In genomic region chr1:170073768-170074167, GRCm38 (mm10) we compare ENCODE assay signal across 25 mouse cellular contexts. TPM values are rescaled to one million over a fixed set of nuclear protein-coding genes. Genes with fewer than 3 reads are reported as not detected.
DNase-seq lines count a peak whose midpoint lies in the region; ATAC-seq and TF ChIP-seq lines count a peak whose summit lies in the region.
"Had no signal": no experiment of that assay in that cellular context is flagged by ENCODE, and none has a peak within 500 bp of the region (broad histone marks: within the 10 kb centered on the region; RNA-seq: fewer than 3 reads in every experiment).

No protein-coding gene starts in this region.

- H3K9ac ChIP-seq in ES-Bruce4 (ENCODE audit: low read depth, poor library complexity, severe bottlenecking) = no peak overlapping the region
- no peak overlapping the region for H3K9ac ChIP-seq in forebrain, embryonic 12.5 days
- H3K9ac ChIP-seq: embryonic facial prominence, embryonic 15.5 days; forebrain, embryonic 15.5 days; hindbrain, embryonic 14.5 days had no signal

- no peaks in the 10 kb centered on the region for H3K36me3 ChIP-seq in thymus, adult 2 months (ENCODE audit: control insufficient read depth, insufficient read depth, low read length)
- no peaks in the 10 kb centered on the region for H3K36me3 ChIP-seq in ES-Bruce4 (ENCODE audit: control insufficient read depth, insufficient read depth, low read length, poor library complexity, severe bottlenecking)
- no peaks in the 10 kb centered on the region for H3K36me3 ChIP-seq in forebrain, embryonic 12.5 days (replicated peaks)
- H3K36me3 ChIP-seq: forebrain, embryonic 15.5 days had no signal

- H3K4me1 ChIP-seq in thymus, adult 2 months (replicated peaks; ENCODE audit: control insufficient read depth, insufficient read depth, low read length) = no peaks in the 10 kb centered on the region
- H3K4me1 ChIP-seq in ES-Bruce4 (ENCODE audit: control insufficient read depth, insufficient read depth, low read length) = no peaks in the 10 kb centered on the region
- no peaks in the 10 kb centered on the region for H3K4me1 ChIP-seq in forebrain, embryonic 12.5 days
- H3K4me1 ChIP-seq: embryonic facial prominence, embryonic 15.5 days; forebrain, embryonic 15.5 days; megakaryocyte, embryonic 14.5 days had no signal

- H3K4me3 ChIP-seq in thymus, adult 2 months (ENCODE audit: control insufficient read depth, insufficient read depth, low read length) = no peak overlapping the region
- peak overlapping the region; percentile 13; the same call in 1 of the 2 replicates for H3K4me3 ChIP-seq in ES-Bruce4 (ENCODE audit: low read depth, low read length)
- no peak overlapping the region for H3K4me3 ChIP-seq in forebrain, embryonic 12.5 days (replicated peaks)
- H3K4me3 ChIP-seq: embryonic facial prominence, embryonic 15.5 days; forebrain, embryonic 15.5 days; limb, embryonic 10.5 days; megakaryocyte, embryonic 14.5 days had no signal

- no peak overlapping the region for H3K4me2 ChIP-seq in forebrain, embryonic 12.5 days
- H3K4me2 ChIP-seq: embryonic facial prominence, embryonic 15.5 days; forebrain, embryonic 15.5 days; hindbrain, embryonic 14.5 days had no signal

- H3K9me3 ChIP-seq in ES-Bruce4 (replicated peaks; ENCODE audit: control insufficient read depth, insufficient read depth, low read length, poor library complexity, severe bottlenecking) = no peaks in the 10 kb centered on the region
- H3K9me3 ChIP-seq in forebrain, embryonic 12.5 days = no peaks in the 10 kb centered on the region
- H3K9me3 ChIP-seq: embryonic facial prominence, embryonic 15.5 days; forebrain, embryonic 15.5 days; limb, embryonic 10.5 days had no signal

- 68% methylated on average over 8 of the region's 8 CpGs for WGBS in thymus, adult 2 months
- 84% methylated on average over 8 of the region's 8 CpGs for WGBS in forebrain, embryonic 12.5 days

- peak; percentile 9 for DNase-seq in thymus, postnatal 14 days
- DNase-seq in thymus, adult 2 months = no peak
- DNase-seq in right cerebral cortex, postnatal 4 days = no peak
- no peak for DNase-seq in layer of hippocampus, adult 9-10 months (ENCODE audit: low spot score)
- DNase-seq: adrenal gland, postnatal 14 days; cerebellum, adult 9-10 months; gastrocnemius, postnatal 25 days; heart, postnatal 36 days; kidney, adult 2 months; liver; midbrain, embryonic 14.5 days; right cerebral cortex, adult 18-20 months; thymus, postnatal 36 days had no signal

- no peaks in the 10 kb centered on the region for H3K27me3 ChIP-seq in thymus, adult 2 months (ENCODE audit: control insufficient read depth, insufficient read depth, low read length)
- no peaks in the 10 kb centered on the region for H3K27me3 ChIP-seq in ES-Bruce4 (ENCODE audit: control insufficient read depth, insufficient read depth, low read length, poor library complexity, severe bottlenecking)
- no peaks in the 10 kb centered on the region for H3K27me3 ChIP-seq in forebrain, embryonic 12.5 days
- H3K27me3 ChIP-seq: embryonic facial prominence, embryonic 15.5 days; forebrain, embryonic 15.5 days; megakaryocyte, embryonic 14.5 days had no signal

- no peak for TF ChIP-seq EP300 in ES-Bruce4 (IDR thresholded peaks at IDR 0.05; ENCODE audit: insufficient read depth, low read depth, low read length)

- H3K27ac ChIP-seq in thymus, adult 2 months (ENCODE audit: control insufficient read depth, insufficient read depth, low read length) = no peak overlapping the region
- H3K27ac ChIP-seq in ES-Bruce4 (ENCODE audit: insufficient read depth, low read length) = no peak overlapping the region
- no peak overlapping the region for H3K27ac ChIP-seq in forebrain, embryonic 12.5 days
- H3K27ac ChIP-seq: embryonic facial prominence, embryonic 15.5 days; forebrain, embryonic 15.5 days; hindbrain, embryonic 14.5 days; kidney, postnatal 0 days; limb, embryonic 10.5 days had no signal

- no peak for TF ChIP-seq CTCF in thymus, adult 2 months (IDR thresholded peaks at IDR 0.05; ENCODE audit: borderline replicate concordance, control insufficient read depth, extremely low read depth, insufficient read depth, low read length, poor library complexity)
- no peak for TF ChIP-seq CTCF in ES-Bruce4 (IDR thresholded peaks at IDR 0.05; ENCODE audit: low read depth, low read length)

- TF ChIP-seq POLR2A in thymus, adult 2 months (IDR thresholded peaks at IDR 0.05; ENCODE audit: control insufficient read depth, extremely low read depth, insufficient read depth, low read length, poor library complexity) = no peak
- TF ChIP-seq POLR2A in ES-Bruce4 (IDR thresholded peaks at IDR 0.05; ENCODE audit: insufficient read depth, low read length) = no peak

- ATAC-seq in megakaryocyte, adult 5-6 weeks (ENCODE audit: poor library complexity, severe bottlenecking) = peak; percentile 45; the same call in 1 of the 2 replicates
- ATAC-seq in forebrain, embryonic 12.5 days (ENCODE audit: low FRiP score) = no peak
- ATAC-seq: forebrain, embryonic 15.5 days; inflammation-experienced regulatory T-cells, adult 6 months; lung, postnatal 0 days had no signal

RNA-seq across cellular contexts. Expression of gene Ddr2, which starts 36.8 kb away (rescaled TPM):
- 3.6 and 4.2 TPM in 2 replicates for polyA plus RNA-seq in thymus, adult 2 months (2012; rRNA removed)
- polyA plus RNA-seq in ES-Bruce4 (2011; ENCODE audit: insufficient read depth, insufficient read length, low read depth, missing spikeins) = 1.4 and 1.7 TPM in 2 replicates
- total RNA-seq in megakaryocyte, adult 5-6 weeks (2015) = not detected in 2 replicates
- 0.15 TPM in 1 of 2 replicates, not detected in the other for total RNA-seq in megakaryocyte, adult 5-6 weeks (2017)
- 15.2 and 22.0 TPM in 2 replicates for polyA plus RNA-seq in forebrain, embryonic 12.5 days (2016; fragmentation: Nextera tagmentation; extraction: Ambion mirVana)
- total RNA-seq: MEL had no signal
